Mouse (Mus musculus) right cerebral cortex, adult 2 months (tissue): Measurements from ENCODE around the gene Cebpe.
A peak's percentile ranks its signal among the peaks of the same experiment; 100 is the strongest.

Experiments
- DNase-seq, 2 experiments: peaks; one replicate each; pipeline ENCODE4 v3.0.0; 2021 to 2022; ENCODE audit warnings: low spot score in 2 of 2

Cebpe gene

DNA sequence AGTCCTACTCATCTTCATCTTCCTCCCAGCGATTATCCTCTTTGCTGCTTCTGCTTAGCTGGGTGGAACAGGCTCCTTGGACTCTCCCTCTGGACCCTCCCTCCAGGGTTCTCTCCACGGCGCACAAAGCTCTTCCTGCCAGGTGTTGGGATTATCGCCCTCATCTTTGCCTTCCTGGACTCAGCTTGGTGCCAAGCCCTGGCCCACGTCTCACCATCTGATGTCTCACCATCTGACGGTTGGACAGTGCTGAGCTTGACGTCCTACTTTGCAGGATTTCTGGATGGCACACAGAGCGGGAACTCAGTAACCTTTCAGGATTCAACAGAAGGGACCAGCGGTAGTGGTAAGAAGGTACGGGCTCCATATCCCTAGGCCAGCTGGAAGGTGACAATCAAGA lies 9.7 kb upstream of the Cebpe start:
- no peak for DNase-seq

DNA sequence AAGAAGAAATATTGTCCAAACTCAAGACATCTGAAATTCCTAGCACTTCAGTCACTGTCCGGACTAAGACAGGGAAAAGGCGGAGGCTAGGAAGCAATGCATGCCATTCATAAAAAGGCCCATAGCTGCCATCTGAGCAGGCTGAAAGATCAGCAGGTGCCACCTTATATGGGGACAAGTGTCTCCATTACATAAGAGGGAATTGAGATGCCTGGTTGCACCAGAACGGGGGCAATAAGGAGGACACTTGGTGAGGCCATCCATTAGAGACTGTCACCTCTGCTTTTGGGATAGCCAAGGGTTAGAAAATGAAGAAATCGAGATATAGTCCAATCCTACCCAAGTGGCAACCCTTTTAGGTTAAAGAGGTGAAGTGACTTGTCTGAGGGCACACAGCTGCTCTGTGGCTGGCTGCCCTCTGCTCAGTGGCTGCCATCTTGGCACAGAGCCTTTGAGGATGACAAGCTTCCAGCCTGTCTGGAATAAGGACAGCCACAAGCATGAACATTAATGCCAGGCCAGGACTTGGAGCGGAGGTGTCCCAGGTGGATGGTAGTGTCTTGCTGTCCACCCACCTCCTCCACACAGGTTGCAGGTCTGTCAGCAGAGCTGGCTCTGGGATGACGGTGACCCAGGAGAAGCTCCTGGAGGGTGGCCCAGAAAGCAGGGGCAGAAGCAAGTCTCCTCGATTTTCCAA lies 8.8 kb upstream of the Cebpe start:
- DNase-seq, result no peak

DNA sequence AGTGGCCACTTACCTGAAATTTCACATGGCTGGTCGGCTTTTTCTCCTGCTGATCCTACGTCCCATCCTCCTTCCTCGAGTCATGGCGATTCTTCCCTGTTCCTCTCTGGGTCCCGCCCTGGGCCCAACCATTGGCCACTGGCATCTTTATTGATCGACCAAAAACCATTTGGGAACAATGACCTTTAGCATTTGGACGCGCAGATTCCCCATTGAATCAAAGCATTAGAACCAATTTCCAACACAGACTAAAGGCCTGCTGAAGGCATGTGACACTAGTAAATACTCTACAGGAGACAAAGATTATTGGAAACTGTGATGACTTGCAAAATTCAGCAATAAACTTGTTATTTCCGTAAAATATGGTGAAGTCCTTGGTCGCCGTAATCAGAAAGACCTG lies 8.1 kb upstream of the Cebpe start:
- DNase-seq, result no peak

DNA sequence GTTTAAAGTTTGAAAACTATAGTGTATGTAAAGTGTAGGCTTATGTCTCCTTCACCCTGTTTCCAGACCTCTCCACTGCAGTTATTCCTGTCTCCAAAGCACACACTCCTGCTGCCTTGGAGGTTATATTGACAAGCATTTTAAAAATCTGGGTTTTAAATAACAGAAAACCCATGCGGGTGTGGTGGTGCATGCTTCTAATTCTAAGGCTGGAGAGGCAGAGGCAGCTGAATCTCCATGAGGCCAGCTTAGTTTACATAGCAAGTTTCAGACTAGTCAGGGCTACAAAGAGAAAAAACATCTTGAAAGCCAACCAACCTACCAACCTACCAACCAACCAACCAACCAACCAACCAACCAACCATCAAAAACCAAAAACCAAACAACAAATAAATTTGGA lies 3.4 kb upstream of the Cebpe start:
- no peak for DNase-seq

DNA sequence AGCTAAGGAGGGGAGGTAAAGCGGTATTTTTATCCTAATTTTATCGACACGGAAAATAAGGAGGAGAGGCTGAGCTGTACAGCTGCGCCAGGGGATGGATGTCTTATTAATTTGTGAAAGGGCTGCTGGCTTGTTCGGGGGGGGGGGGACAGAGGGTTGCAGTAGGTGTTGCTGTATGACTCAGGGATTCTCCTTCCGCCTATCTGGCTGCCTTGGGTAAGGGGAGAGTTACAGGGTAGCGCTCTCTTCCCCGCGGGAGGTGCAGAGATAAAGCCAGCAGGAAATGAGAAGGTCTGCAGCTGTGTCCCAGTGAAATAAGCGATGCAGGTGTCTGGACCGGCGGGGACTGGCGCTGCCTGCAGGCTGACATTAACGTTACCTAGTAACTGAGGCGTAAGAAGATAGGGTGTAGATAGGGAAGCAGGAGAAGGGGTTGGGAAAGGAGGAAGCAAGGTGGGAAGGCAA lies 2.7 kb upstream of the Cebpe start:
- DNase-seq, result peak; percentile 36 to 62

DNA sequence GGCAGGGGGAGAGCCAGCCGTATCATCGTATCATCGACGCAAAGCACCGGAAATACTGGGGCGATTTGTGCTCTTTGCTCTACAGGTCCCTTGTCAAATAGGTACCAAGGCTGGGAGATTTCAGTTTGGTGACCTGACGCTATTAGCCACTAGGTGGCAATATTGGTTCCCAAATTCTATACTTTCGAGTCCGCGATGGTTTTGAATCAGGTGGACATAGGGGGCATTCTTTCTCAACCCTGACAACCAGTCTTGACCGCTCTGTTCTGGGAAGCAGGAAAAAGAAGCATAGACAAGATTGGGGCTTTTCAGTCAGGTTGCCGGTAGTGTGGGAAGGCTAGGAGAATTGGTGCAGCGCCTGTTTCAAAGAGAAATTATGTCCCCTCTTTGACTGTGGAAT lies 2.1 kb upstream of the Cebpe start:
- peak; percentile 86 to 91 for DNase-seq

DNA sequence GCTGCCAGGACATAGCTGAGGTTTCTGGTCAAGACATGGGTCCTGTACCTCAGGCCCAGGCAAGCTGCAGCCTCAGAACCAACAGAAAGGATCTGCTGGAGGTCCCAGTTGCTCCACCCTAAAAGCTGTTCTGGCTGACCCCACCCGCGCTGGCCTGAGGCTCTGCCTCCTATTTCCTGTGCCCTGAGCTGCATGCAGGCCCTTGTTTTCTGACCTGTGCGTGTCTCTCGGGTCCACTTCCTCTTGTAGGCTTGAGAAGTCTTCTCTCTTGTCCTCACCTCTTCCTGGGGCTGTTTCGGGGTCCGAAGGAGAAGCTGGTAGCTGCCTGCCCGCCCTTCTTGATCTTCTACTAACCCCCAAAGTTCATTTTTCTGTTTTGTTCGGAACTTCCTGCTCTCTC lies 887 bp upstream of the Cebpe start:
- DNase-seq, result no peak

DNA sequence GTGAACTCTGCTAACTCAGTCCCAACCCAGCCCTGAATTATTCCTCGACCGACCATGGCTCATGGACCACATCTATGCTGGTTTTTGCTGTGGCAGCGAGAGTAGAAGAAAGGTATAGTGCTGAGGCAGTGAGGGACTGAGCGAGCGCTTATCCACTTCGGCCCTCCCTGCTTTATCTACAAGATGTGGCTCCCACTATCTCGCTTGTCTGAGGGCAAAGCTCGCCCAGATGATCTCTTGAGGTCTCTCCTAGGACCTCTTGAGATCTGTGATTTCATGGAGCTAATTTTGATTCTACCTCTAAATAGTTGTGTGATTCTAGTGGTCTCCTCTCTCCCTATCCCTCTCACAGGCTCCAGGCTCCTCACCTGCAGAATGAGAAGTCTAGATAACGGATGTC lies 2.9 kb downstream of the Cebpe start:
- no peak for DNase-seq

DNA sequence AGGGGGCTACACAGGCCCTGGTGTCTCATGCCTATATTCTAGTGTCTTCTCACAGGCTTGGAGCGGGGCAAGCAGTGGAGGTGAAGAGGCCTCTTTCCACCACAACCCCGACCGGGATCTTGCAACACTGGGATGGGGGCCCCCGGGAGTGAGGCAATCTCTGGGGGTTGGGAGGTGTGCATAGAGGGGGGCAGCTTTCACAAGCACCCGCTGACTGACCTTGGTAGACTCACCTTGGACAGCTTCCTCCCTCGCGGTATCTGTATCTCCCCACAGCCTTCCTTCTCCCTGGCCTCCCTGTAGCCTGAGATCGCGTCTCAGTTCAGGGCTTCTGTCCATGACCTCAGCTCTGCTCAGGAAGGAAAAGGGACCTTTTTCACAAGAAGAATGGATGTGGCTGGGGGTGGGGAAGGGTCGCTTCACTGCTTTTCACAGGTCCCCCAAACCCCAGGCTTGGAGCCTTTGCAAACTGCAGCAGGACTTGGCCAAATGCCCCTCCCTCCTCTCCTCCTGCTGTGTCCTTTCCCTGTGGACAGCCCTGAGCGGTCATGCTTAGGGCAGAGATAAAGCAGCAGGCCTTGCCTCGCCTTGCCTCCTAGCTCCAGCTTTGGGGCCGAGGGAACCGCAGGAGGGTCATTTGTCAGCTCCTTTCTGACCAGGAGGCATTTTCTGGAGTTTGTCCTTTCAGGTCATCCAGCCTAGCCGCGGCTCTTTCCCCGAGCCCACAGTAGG lies 5.2 kb downstream of the Cebpe start:
- DNase-seq, result no peak

DNA sequence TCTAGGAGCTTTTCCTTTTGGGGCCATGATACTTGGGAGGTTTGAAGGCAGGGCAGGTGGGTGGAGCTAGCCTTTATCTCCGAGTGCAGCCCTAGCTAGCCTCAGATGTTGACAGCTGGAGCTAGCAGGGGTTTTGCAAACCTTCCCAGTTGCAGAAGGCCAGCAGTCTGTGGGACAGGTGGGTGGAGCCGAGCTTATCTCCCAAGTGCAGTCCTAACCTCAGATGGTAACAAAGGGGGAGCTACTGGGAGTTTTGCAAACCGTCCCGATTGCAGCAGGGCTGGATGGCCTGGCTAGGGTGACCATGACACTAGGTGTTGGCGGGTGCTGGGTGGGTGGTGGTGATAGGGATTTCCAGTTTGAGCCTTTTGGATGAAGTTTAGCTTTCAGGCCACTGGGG lies 6.1 kb downstream of the Cebpe start:
- DNase-seq, result no peak

DNA sequence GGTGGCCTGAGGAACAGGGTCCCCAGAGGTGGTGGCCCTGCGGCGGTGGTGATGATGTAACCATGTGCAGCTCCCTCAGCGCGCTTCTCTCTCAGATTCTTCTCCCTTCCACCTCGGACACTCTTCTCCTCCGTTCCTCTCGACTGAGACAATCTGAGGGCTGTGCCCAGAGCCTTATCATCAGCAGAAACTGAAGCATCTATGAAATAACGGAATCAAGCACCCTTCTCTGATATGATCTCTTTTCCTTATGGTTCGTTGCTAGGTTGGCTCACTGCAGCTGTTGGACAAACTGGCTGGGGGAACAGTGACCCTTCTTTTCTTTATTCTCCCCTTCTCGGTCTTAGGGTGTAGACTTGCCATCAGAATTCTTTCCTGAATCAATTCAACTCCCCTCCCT lies 8.8 kb downstream of the Cebpe start:
- no peak for DNase-seq

DNA sequence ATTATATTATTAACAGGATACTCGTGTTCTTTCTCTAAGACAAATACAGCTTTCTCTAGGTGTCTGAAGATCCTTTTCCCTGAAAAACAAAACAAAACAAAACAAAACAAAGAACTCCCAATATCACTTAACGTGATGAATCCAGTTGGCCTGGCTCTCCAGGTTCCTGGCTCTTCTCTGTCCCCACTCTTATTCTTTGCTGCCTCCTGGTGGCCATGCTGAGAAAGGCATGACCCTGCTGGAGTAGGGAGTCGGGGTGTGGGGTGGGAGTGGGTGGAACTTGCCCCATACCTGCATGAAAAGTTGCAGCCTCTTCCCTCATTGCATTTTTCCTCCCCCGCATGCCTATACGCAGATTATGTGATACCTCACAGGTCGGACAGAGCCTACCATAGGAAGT lies 10.7 kb downstream of the Cebpe start:
- DNase-seq, result peak; percentile 56 to 83

DNA sequence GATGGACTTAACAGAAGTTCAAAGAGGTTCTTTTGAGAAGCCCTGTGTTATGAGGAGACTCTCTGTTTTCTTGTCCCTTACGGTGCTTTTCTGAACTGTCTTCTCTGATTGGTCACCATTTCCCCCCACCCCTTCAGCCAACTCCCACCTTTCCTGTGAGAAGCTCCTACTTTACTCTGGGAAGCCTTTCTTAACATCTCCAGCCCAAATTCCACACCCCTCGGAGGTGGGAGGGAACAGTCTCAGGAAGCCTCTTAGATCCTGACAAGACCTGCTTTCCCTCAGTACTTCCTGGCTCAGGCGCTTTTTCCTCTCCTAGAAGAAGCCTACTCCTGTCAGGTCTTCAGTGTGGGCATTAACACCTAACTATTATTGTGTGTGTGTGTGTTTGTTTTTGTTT lies 12.4 kb downstream of the Cebpe start:
- no peak for DNase-seq

DNA sequence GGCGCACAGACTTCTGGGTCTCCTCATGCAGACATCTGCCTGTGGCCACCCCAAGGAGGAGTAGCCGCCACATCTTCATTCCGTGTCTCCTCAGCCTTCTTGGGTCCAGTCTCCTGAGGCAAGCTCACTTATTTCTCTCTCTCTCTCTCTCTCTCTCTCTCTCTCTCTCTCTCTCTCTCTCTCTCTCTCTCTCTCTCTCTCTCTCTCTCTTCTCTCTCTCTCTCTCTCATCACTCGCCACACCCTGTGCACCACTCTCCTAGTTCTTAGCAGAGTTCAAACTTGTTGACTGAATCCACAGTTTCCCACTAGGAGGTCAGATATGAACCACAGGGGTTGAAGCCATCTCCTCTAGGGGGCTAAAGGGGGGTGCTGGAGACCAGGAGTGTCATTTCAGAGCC lies 13.2 kb downstream of the Cebpe start, which contains the start of gene Gm29776:
TSS of gene Gm29776 (minus strand) at position 101 of the 400 bp plus-strand sequence.
- no peak for DNase-seq

DNA sequence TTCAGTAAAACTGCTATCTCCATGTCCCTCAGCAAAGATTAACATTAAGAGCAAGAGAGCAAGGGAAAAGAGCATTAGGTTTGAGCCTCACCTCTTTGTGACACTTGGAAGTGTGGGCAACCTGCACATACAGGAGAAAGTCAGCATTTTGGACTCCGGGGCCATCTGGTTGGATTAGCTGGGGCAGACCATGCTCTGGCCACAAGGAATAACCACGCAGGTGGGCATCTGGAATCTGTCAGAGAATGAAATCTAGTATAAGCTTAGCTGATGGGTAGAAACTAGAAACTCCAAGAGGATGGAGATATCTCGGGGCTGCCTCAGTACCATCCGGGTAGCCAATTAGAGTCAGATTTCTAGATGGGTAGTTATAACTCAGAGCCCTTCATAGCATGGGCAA lies 15.2 kb downstream of the Cebpe start:
- no peak for DNase-seq

DNA sequence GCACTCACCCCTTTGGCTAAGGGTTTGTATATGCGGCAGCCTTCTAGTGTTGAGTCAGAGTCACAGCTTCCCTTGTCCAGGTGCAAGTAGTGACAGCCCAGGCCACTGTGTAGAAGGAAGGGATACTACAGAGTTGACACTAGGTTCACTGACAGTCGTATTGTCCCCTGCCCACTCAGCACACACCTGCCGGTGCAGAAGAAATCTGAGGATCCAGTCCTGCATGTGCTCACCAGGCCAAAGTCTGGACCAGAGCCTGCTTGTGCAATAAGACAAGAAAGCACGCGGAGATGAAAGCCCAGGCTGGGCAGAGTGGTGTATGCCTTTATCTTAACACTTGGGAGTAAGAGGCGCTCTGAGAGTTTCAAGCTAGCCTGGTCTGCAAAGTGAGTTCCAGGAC lies 16.9 kb downstream of the Cebpe start:
- no peak for DNase-seq

DNA sequence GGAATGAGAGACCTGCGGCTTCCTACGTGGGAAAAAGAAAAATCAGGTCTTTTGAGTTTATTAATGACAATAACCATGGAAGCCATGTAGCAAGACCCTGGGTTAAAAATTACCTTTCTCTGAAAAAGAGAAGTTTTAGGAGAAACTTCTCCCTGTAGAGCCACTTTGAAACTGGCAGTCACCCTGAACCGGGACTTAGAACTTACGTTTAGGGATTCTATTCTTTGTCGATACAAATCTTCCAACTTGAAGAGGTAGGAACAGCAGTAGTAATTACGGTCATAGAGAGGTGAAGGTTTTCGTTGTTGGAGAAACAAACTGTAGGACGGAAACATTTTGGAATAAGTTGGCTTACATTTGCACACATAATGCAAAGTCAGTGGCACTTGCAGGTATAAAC lies 24.7 kb downstream of the Cebpe start:
- no peak for DNase-seq

DNA sequence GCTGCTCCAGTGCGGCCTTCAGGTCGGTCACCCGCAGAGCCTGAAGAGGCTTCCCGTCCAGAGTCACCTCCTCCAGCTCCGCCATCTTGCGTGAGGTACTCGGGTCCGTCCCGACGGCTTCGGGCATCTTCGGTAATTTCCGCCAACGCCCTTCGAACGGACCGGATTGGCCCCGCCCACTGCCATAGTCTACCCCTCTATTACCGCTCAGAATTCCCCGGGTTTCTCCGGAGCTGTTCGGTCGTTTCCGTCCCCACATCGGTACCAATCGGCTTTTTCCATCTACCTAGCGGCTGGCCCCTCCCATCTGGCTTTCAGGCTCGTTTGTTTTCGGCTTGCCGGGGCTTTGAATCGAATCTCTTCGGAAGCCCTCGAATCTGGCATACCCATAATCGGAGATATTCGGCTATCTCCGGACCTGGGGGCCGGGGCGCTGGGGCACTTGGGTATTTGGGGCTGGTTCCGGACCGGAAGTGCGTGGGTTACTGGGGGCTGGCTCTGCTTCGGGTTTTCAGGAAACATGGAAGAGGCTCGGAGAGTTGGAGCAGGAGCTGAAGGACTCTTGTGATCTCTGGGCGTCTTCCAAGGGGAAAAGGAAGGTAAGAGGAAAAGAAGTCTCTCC lies 25.3 kb downstream of the Cebpe start, which contains the start of gene Acin1:
TSS of gene Acin1 (minus strand) at position 410 of the 622 bp plus-strand sequence.
- DNase-seq, result peak; percentile 100

DNA sequence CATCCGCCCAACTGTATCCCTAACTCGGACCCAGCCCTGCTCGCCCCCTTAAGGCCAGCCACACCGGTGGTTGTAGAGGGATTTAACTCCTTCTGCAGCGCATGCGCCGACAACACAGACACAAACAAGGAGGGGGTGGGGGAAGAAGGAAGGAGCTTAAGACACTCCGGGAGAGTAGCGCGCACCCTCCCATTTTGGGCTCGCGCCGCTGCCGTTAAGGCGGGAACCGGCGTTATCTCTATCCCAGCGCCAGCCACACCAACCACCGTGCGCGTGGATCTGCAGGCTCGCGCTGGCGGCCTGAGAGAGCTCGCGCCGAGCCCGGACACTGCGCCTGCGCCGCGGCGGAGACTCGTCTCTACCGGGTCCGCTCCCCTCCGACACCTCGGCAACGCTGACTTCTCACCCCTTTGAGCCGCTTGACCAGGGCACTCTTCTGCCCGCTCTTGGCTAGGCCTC lies 25.9 kb downstream of the Cebpe start, which contains the start of gene 1700123O20Rik:
TSS of gene 1700123O20Rik (plus strand) at position 154 of the 459 bp plus-strand sequence.
- peak; percentile 73 to 87 for DNase-seq

DNA sequence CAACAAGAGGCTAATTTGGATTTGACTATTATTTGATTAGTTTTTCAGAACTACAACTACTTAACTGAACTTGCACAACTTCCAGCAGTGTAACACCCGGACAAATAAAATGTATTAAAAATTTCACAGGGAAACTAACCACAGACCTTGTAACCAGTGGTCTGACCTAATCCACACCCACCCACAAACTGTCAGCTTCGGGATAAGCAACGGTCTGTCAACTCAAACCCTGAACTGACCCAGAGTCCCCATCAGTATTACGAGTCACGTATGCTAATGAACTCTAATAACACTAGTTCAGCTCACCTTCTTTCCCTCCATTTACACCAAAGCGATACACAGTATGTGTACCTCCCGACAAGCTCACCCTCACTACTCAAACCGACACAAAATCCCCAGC lies 26.5 kb downstream of the Cebpe start:
- no peak for DNase-seq

DNA sequence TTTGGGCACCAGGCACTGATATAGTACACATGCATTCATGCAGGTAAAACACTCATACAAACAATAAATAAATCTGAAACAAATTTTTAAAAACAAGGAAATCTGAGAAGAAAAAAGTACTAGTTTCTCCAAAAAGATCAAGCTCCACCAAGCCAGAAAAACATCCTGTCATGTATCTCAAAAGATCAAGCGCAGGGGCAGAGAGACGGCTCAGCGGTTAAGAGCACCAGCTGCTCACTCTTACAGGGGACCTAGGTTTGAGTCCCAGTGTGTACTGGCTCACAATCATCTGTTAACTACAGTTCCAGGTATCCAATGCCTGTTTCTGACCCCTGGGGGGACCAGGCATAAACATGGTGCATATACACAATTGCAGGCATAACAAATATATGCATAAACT lies 29.6 kb downstream of the Cebpe start:
- no peak for DNase-seq

DNA sequence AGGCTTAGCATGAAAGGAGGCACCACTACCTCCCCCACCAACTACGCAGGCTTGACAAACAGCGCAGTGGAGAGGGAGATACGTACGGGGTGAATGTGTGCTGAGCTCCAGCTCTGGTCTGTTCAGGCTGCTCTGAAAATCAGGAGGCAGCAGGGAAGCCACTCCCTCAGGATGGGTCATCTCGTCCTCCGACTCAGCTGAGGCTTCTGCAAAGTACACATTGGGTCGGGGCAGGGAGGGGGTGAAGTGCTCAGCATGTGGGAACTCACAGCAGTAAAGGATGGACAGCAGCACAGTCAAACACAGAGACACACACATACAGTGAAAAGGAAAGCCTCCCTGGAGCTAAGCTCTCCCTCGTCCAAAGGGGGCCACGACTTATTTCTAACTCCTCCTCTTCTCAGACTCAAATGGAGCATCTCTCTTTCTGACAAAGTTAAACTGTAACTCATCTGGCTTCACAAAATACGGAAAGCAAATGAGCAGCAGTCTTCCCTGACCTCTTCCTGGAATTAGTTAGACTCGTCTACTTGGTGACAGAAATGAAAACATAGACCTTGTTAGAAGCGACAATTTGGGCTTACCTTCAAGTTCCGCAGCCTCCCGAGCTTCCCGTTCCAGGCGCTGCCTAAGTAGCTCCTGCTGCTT lies 33.2 kb downstream of the Cebpe start:
- no peak for DNase-seq
